Mouse (Mus musculus) thymus, postnatal 14 days (tissue): ENCODE results near the gene Fan1.
A peak's percentile ranks its signal among the peaks of the same experiment; 100 is the strongest.

Source experiments
- DNase-seq: peaks from one replicate; pipeline ENCODE4 v3.0.0; 2021

Gene Fan1

DNA sequence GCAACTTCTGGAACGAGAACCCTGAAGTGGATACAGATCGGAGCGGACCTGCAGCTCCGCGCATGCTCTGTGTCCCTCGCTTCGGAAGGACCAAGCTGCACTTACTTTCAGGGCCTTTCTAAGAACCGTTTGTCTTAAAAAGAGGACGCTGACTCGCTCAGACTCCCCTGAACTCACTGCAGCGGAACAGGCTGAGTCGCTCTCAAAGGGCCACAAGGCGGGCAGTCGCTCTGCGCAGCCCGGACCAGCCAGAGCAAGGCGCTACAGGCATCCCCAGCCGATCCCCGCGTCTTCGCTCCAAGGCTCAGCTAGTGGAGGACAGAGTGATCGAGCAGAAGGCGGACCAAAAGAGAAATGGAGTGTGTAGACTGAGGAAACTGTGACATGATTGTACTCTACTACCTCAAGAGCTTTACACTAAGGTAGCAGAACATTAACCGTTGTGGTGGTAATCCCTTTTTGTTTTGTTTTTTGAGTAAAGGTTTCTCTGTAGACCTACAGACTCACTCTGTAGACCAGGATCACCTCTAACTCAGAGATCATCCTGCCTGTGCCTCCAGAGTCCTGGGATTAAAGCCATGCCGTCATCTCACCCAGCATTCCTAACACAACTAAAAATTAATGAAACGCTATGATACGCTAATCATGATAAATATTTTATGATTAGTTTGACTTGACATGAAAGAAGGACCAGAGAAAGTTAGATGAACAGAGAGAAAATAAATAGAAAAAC, at the start of gene Fan1:
Fan1 (minus strand) TSS at position 266 of the 733 bp plus-strand sequence.
- peak; percentile 88 for DNase-seq

DNA sequence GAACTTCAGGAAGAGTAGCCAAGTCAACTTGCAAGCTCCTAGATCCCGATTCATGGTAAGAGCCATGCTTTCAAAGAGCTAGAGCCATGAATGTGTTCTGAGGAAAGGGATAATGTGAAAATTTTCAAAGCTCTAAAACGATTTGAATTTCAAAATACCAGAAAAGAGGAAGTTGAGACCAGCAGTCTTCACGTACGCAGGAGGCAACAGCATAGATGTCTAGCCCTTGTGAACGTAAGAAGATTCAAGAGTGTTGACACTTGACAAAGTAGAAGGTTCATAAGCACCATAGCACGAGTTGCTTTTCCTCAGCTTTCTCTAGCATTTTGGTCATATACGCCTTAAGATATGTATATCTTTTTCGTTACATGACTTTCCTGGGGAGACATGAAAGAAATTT, 30.1 kb upstream of the Fan1 start:
- no peak for DNase-seq

DNA sequence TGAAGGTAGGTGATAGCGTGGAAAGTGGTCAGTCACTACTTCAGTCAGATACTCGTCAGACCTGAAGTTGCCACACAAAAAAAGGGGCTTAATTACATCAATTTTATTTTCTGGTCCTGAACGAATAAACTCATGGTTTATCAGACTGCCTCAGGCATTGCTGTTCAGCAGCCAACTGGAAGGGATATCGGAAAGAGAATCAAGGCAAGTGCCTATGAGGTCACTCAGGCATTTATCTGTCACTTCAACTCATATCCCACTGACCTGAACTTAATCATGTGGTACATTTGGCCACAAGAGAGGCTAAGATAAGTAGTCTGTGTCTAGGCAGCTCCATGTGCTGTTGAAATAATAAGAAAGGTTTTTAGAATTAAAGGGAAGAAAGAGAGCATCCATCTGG, 28.6 kb upstream of the Fan1 start:
- DNase-seq = no peak

DNA sequence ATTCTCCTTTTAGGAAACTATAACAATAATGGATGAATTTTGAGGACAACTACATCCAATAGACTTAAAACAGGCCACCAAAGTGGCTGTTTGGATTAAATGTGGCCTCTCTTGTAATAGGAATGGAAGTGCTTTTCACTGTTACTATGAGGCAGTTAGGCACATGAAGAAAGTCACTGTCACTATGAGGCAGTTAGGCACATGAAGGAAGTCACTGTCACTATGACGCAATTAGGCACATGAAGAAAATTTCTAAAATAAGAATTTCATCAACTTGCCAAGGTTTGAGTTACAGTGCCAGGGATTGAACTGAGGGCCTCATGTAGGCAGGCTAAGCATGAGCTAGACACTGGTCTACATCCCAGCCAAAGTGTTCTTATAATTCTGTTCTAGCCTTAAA, 26.8 kb upstream of the Fan1 start:
- DNase-seq = no peak

DNA sequence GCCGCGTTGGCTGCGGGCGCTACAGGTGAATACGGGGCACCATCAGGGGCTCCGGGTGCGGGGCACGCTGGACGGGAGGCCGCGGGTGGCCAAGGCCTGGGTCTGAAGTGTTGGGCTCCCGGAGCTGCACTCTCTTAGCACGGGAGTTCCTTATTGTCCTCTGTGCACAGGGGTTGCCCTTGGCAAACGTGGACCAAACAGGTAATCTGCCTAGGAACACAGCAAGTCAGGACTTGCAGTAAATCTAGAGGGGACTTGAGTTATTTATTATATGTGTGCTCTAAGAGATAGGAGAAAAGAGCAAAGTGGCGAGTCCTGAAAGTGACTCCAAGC, 18.9 kb upstream of the Fan1 start:
- no peak for DNase-seq

DNA sequence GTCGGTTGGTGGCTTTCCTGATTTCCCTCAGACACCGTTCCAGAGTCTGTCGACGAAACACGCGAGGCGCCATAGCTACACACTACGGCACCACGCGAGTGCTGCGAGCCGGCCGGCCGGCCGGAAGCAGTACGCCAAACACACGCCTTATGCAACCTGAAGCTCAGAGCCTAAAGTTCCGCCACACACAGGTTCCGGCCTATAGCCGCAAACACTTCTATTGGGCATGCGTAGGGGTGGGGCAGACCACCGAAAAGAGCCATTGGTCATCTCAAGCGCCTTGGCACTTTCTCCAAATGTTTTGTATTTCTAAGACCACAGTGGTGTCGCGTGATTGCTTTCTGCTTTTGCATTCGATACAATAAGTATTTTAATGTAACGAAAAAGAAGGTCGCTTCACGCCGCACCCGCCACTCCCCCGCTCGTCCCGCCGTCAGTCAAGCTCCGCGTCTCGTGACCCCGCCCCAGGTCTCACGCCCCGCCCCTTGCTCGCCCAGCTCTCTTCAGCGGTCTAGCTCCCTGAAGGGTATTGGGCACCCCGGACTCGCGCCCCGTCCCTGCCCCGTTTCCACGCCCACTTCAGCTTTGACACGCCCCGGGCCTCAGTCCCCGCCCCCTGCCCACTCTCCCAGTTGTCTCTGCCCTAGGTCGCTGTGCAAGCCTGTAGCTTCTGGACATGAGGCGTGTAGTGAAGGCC, 18.4 kb upstream of the Fan1 start, which contains the start of the genes Mphosph10 and Mcee:
Mphosph10 (minus strand) TSS at position 147 of the 697 bp plus-strand sequence.
Mcee (plus strand) TSS at position 486 of the 697 bp plus-strand sequence.
- peak; percentile 100 for DNase-seq

DNA sequence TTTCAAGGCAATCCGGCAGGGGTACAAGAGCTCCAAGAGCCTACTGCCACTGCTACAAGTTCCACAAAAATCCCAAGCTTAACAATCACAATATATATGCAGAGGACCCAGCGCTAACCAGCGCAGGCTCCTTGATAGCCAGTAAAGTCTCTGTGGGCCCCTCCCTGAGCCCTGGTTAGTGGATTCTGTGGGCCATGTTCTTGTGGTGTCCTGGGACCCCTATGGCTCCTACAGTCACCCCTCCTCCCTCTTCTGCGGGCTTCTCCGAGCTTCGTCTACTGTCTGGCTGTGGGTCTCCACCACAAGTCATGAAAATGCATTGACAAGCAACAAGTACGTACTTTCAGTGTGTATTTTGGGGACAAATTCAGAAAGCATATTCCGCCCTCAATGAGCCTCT, 17.6 kb upstream of the Fan1 start:
- peak; percentile 19 for DNase-seq

DNA sequence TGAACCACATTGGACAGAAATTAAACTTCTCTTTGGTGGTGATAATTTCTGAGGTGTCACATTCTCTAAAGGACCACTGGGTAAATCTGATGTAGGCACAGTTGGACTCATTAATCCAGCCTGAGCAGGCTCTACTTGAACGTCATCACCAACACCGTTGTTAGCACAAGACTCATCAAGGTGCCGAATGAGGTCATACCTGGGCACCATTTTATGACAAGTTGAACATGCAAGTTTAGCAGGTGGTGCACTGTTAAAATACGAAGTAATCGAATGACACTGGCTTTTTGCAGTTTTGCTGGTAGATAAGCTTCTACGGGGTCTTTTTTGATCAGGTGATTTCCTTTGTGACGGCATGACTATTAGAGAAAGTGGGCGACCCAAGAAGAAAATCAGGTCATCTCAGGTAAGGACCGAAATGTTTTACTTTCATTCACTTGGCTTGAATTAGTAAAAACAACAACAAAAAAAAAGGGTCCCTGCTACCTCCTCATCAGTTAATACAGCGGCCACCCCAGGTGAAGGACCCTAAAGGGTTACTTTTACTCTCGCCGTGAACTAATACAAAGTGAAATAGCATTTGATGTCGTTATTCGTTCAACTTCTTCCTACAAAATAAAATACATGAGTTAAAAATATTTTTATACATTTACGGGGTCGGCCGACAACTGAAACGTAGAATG, 607 bp downstream of the Fan1 start:
- no peak for DNase-seq

DNA sequence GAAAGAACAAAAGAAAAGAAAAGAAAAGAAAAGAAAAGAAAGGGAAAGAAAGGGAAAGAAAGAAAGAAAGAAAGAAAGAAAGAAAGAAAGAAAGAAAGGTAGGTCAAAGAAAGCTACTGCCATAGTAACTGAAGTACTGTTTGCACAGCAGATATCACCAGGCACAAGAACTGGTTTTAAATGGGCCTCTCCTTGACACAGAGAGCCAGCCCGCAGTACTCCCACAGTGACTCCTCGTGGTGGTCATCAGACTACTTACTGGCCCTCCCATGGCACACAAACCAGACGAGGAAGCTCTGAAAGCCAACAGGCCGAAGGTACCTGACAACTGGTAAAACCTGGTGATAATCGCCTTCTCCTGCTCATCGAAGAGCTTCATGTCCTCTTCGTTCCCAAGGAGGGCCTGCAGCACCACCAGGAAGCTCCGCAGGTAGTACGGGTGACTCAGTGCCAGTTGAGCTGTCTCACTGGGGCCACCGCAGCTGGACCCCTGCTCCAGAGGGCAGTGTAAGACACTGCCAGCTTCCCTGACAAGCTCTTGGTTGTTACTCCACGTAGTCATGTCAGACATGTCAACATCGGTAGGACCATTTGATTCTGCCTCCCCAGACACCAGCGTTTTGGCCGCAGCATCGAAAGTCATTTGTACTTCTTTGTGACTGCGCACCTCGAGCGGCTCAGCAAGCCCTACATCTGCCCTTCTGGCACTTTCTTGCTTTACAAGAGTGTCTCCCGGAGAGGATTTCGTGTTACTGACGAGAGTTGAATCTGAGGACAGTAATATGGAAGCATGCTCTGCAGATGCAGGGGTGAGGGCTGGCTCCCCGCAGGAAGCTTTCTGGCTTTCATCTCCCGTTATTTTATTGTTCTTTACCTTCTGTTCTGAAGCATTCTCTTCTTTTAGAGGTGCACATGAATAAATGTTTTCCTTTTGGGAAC, 1.7 kb downstream of the Fan1 start:
- no peak for DNase-seq

DNA sequence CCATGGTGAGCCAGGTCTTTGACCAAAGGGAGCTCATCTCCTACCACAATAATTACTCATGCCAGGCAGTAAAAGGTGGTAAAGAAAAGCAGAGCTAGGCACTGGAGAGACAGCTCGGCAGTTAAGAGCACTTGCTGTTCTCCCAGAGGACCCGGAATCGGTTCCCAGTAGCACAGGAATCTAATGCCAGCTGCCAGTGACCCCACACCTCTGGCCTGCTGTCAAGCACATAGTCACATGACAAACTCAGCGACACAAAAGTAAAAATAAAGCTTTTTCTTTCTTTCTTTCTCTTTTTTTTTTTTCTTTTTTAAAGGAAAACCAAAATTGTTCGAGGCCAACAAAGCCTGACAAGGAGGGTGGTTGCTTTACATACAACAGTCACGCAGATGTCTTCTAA, 4.1 kb downstream of the Fan1 start:
- no peak for DNase-seq

DNA sequence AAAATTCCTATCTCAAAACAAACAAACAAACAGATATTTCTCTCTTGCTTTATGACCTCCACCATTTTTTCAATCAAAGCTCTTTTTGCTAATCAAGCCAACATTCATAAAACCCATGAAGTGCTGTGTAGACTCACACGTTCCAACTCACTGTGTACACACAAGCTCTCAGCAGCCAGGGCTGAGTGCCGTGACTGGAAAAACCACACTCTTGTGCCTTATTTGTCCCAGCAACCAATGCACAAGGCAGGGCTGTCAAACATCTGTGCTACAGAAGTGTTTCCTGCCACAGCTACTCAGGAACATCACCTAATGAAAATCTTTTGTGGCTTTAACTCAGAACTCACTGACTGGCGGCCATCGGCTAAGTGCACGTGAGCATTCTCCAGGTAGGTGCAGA, 8.0 kb downstream of the Fan1 start:
- DNase-seq = no peak

DNA sequence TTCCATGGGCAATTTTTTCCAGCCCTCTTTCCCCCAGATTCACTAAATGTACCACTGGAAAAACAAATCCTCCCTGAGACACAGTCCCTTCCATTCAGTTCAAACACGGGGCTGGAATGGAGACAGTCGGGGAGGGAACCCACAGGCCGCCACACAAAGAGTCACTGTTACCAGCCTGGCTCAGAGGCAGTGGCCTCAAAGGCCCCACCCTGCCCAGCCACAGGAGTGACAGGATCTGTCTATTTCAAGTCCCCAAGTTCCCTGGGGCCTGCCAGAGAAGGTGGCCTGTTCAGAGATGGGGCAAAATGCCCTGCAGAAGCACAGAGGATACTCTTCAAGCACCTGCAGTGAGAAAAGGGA, 13.3 kb downstream of the Fan1 start:
- no peak for DNase-seq

DNA sequence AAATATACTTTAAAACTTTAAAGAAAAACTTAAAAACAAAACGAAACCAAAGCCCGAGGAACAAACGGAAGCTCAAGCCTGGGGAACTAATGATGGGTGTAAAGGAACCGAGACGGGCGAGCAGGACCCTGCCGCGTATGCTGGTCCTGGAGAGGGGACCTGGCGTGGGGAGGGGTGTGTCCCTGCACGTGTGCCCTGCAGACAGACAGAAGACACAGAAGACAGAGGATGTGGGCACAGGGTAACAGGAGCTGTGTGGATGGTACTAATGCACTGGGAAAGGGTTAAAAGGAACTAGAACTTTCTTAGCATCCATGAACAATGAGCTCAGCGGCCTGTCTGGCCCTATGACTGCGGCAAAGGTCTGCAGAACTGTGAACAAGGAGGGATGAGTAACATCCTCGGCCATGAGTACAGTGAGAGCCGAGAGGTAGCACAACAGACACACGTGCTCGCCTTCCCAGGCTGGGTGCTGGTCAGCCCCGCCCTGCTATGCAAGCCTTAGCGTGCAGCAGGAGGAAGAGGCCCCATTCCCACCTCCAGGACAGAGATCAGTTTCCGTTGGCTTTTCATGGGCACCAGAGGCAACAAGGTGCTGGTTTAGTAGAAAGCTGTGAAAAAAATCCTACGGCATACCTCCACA, 13.8 kb downstream of the Fan1 start:
- DNase-seq = no peak

DNA sequence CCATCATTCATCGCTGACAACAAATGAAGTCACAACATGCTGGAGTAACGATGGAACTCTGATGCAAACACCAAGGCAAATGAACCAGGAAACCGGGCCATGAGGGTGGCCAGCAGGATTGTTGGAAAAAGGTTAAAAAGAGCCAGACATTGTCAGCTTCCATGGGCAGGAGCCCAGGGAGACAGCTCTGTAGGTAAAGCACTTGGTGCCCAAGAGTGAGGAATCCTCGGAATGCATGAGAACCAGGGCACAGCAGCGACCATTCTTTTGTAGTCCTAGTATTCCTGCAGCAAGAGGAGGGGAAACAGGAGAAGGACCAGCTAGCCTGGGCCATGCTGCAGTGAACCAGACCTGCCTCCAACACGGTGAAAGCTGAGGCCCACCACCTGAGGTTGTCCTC, 15.2 kb downstream of the Fan1 start:
- DNase-seq = no peak

DNA sequence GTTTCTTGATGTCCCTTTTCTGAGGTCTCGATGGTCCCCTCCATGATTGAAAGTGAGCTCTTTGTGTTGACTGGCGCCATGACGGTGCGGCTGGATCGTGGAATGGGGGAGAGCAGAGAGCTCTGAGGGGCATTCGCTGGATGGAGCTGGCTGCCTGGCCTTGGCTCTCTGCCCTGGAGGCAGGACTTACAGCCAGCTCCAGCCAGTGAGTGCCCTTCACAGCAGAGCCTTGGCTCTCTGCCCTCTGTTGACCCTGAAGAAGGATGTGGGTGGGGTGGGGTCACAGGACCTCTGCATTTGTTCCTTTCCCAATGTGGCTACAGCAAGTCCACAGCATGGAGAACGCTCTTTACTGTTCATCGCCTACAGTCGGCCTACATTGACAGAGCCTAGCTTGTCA, 16.5 kb downstream of the Fan1 start:
- DNase-seq = no peak

DNA sequence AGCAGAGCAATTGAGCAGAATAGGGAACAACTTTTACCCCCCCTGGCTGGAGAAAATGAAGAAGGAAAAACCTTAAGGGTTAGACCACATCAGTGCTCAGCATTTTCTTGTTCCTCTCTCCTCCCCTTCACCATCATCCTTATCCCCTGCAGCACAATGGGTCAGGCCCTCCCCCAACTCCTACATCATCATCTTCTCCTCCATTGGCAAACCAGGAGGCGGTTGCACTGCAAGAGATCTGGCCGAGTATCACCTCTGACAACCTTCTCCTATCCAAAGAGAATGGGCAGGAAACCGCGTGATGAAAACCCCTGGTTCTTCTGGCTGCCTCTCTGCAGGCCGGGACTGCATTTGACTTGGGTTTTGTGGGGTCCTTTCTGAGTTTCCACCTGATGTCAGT, 17.2 kb downstream of the Fan1 start:
- DNase-seq = no peak

DNA sequence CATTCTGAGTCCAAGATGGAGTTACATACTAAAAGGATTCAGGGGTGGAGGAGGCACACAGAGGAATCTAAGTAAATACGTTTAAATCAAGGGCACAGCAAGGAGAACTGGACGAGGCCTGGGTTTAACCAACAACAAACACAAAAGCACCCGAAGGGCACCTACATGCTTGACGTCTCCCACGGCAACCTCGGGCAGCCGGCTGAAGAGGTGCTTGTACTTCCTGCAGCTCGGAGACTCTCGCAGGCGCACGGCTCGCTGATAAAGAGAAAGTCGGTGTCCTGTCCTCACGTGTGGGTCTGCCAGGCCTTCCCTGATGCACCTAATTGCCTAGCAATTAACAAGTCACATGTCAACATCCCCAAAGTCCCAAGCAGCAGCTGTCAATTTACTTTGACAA, 19.7 kb downstream of the Fan1 start:
- DNase-seq = no peak

DNA sequence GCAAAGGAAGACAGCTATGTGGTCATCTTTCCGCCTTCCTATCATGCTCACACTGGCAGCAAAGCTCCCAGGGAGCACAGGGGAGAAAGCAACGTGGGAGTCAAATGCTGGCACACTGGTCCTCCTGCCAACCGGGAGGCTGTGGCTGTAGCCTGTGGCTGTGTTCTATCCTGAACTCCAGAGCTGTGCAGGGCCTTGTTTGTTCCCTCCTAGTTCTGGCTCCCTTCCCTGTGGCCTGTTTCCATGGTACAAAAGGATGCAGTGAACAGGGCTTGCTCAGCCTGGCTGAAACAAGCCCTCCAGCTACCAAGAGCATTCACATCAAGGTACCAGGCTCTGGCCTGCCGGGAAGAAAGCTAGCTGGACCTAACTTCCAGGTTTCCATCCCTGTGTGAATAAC, 22.8 kb downstream of the Fan1 start:
- no peak for DNase-seq

DNA sequence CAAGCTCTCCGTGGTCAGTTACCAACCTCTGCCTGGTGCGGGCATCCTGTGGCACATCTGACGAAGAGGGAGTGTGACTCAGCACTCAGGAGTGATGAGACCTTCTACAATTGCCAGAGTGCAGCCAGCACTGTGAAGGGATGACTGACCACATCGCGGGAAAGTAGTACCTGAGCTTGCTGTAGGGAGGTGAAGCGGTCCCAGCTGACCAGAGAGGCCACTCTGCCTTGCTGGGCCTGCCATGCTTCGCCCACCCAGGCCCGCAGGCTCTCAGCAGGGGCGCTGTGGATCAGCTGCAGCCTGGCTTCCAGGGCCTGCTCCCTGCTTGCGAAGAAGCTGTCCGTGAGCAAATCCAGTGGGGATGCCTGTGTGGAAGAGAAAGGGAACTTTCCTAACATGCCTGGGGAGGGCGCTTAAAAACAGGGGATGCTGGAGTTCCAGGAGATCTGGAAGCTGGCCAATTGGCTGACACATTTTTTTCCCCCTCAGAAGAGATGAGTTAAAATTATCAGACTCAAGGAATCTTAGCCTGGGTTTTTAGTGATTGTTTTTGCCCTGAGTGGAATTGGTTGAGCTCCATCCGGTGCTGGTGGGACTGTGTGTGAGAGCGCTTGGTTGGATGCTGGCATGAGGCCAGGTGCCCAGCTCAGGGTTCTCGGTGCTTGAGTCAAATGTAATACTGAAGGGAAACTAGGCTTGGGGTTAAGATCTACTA, 24.6 kb downstream of the Fan1 start:
- no peak for DNase-seq

DNA sequence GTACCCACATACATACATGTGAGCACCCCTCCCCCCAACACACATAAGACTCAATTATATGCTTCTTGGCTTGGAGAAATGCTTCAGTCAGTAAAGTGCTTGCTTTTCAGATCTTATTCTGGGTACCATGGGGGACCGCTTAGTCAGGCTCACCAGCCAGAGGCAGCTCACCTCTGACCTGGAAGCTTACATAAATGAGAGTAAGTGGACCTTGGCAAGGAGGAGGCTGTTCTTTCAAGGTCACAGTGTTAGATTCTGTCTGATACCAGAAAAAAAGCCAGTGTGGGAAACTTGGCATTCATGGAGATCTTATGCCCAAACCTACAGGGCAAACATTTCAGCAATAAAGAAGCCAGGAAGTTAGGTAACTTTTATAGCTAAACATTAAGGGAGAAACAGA, 26.1 kb downstream of the Fan1 start:
- no peak for DNase-seq

DNA sequence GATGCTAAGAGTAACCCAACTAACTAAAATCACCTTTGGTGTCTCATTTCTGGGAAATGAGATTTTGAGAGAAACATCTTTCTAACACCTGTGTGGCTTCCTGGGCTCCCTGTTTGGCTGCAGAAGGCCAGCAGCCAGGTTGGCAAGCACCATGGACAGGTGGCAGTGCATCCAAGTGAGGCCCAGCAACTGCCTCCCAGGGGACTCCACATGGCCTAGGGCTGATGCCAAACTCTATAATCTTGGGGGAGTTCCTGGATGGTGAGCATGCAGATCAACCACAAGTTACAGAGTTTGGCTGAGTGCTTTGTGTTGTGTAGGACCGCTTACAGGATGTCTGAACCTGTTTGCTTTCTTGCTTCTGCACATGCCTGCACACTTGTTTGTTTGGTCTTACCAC, 41.2 kb downstream of the Fan1 start:
- no peak for DNase-seq

DNA sequence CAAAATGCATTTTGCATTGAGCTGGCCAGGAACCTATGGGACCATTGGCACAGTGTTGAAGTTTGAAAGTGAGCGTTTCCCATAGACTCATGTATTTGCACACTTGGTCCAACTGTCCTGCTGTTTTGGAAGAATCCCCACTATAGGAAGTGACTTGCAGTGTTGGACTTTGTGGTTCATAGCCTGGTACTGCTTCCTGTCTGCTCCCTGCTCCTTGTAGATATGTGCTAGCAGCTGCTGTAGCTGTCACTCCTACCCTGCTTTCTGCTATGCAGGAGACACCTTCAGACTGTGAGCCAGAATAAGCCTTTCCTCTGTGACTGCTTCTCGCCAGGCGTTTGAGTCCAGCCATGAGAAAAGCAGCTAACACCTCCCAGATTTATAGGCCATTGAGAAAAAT, 42.6 kb downstream of the Fan1 start:
- DNase-seq = no peak
